Mouse (Mus musculus) liver, embryonic 14.5 days (tissue): ENCODE data around the gene Zmynd11. TPM values are rescaled to one million over a fixed set of nuclear protein-coding genes. Genes with fewer than 3 reads are reported as not detected.

Experiments
- ATAC-seq: fragments of 200-750 bp; cut with Nextera tagmentation; 2 replicates; pipeline ENCODE4 v1.8.0; 2017; ENCODE audit warnings: moderate number of reproducible peaks, mild to moderate bottlenecking, moderate library complexity; ENCODE audit not compliant: insufficient read depth
- DNase-seq, 3 experiments: peaks; one replicate each; pipeline ENCODE4 v3.0.0-alpha.2; 2012 to 2013; ENCODE audit warnings: low read depth in 3 of 3, low spot score in 3 of 3
- H3K27ac ChIP-seq: fragments of 300-500 bp; sonication (generic); 2 replicates; pipeline ENCODE4 v1.5.1; 2014; ENCODE audit warnings: moderate library complexity, mild to moderate bottlenecking, control low read depth, inconsistent platforms
- H3K27me3 ChIP-seq: fragments of 300-500 bp; sonication (generic); 2 replicates; pipeline ENCODE4 v1.6.1; 2014; ENCODE audit warnings: mild to moderate bottlenecking, low read length, moderate library complexity; ENCODE audit not compliant: control insufficient read depth, insufficient read depth
- H3K36me3 ChIP-seq: fragments of 300-500 bp; sonication (generic); replicated peaks from 2 replicates; pipeline ENCODE4 v1.6.1; 2014; ENCODE audit warnings: low read depth; ENCODE audit not compliant: control insufficient read depth, insufficient read depth
- H3K4me1 ChIP-seq, 2 experiments: fragments of 200-500 bp in 1 of 2; fragments of 300-500 bp in 1 of 2; sonication (generic) in 1 of 2; replicated peaks; 2 replicates each; pipeline ENCODE4 v1.6.1; 2012 to 2014; ENCODE audit warnings: antibody characterized with exemption in 1 of 2, inconsistent platforms in 1 of 2, low read length in 1 of 2; ENCODE audit not compliant: control insufficient read depth in 2 of 2, insufficient read depth in 2 of 2
- H3K4me2 ChIP-seq: fragments of 300-500 bp; sonication (generic); 2 replicates; pipeline ENCODE4 v1.6.1; 2014; ENCODE audit warnings: low read depth, mild to moderate bottlenecking, control low read depth, moderate library complexity
- H3K4me3 ChIP-seq, 2 experiments: fragments of 200-500 bp in 1 of 2; fragments of 300-500 bp in 1 of 2; sonication (generic) in 1 of 2; 2 replicates each; pipeline ENCODE4 v1.5.1; 2012 to 2014; ENCODE audit warnings: low read depth in 2 of 2, low read length in 2 of 2, mild to moderate bottlenecking in 2 of 2, control low read depth in 1 of 2, inconsistent platforms in 1 of 2, moderate library complexity in 1 of 2; ENCODE audit not compliant: insufficient read depth in 1 of 2
- H3K9ac ChIP-seq: fragments of 300-500 bp; sonication (generic); replicated peaks from 2 replicates; pipeline ENCODE4 v1.6.1; 2014; ENCODE audit warnings: mild to moderate bottlenecking, control low read depth, moderate library complexity
- H3K9me3 ChIP-seq: fragments of 300-500 bp; sonication (generic); 2 replicates; pipeline ENCODE4 v1.6.1; 2016; ENCODE audit warnings: low read length, mixed read lengths; ENCODE audit not compliant: control insufficient read depth
- CTCF ChIP-seq: IDR thresholded peaks from 2 replicates; pipeline ENCODE4 v1.5.1; 2016; ENCODE audit warnings: antibody characterized with exemption, low read depth, control low read depth
- EP300 ChIP-seq: IDR thresholded peaks from 2 replicates; pipeline ENCODE4 v1.6.1; 2016; ENCODE audit warnings: antibody characterized with exemption, low read depth
- WGBS: fragments of 180-500 bp; shearing (Covaris S2); extraction: QIAGEN DNeasy Blood & Tissue Kit; methylation state at CpG from one replicate; pipeline ENCODE4 v1.1.7; 2014; ENCODE audit not compliant: insufficient replicate concordance; 5-methylcytosine and 5-hydroxymethylcytosine counted together
- polyA plus RNA-seq, 2 experiments: library from polyadenylated mRNA; depleted of rRNA in 1 of 2; stranded (reverse) in 1 of 2; unstranded in 1 of 2; fragments of >200 nt; fragmentation: Nextera tagmentation in 1 of 2; extraction: Ambion mirVana in 1 of 2; gene quantifications; 2 replicates each; pipeline versions ENCODE4 v1.2.1 to v1.2.3; 2012 to 2014

Gene Zmynd11
- polyA plus RNA-seq, 2 experiments: 17.7 to 21.2 TPM

- no peaks in the 10 kb centered on the region for H3K9me3 ChIP-seq
- no peak overlapping the region for H3K4me2 ChIP-seq
- no peak overlapping the region for H3K4me3 ChIP-seq
- DNase-seq (no peak), ATAC-seq (no peak)
- no peaks in the 10 kb centered on the region for H3K4me1 ChIP-seq
- H3K27ac ChIP-seq: no peak overlapping the region
- H3K27me3 ChIP-seq: no peaks in the 10 kb centered on the region
- H3K36me3 ChIP-seq: peaks cover 5% of the 10 kb centered on the region
- 89% methylated on average over 11 of the region's 11 CpGs for WGBS
- TF ChIP-seq EP300 (no peak), CTCF (no peak)
- H3K9ac ChIP-seq: no peak overlapping the region
Observed at GRCm38 (mm10) chr13:9684153-9684923, 80.8 kb downstream of the Zmynd11 start.

- no peaks in the 10 kb centered on the region for H3K36me3 ChIP-seq
- no peak overlapping the region for H3K9ac ChIP-seq
- H3K27ac ChIP-seq: no peak overlapping the region
- no peaks in the 10 kb centered on the region for H3K27me3 ChIP-seq
- H3K4me1 ChIP-seq: no peaks in the 10 kb centered on the region
- no peaks in the 10 kb centered on the region for H3K9me3 ChIP-seq
- TF ChIP-seq EP300 (no peak), CTCF (no peak)
- ATAC-seq (no peak), DNase-seq (no peak)
- H3K4me3 ChIP-seq: no peak overlapping the region
- H3K4me2 ChIP-seq: no peak overlapping the region
- 75% methylated on average over 4 of the region's 4 CpGs for WGBS
Observed at GRCm38 (mm10) chr13:9683280-9683679, 81.8 kb downstream of the Zmynd11 start.

- H3K27ac ChIP-seq: no peak overlapping the region
- no peaks in the 10 kb centered on the region for H3K4me1 ChIP-seq
- no peak overlapping the region for H3K9ac ChIP-seq
- no peak for DNase-seq
- TF ChIP-seq EP300: no peak
- TF ChIP-seq CTCF: no peak
- 87% methylated on average over 3 of the region's 3 CpGs for WGBS
- no peak for ATAC-seq
- no peaks in the 10 kb centered on the region for H3K36me3 ChIP-seq
- no peaks in the 10 kb centered on the region for H3K9me3 ChIP-seq
- H3K4me2 ChIP-seq: no peak overlapping the region
- H3K27me3 ChIP-seq: no peaks in the 10 kb centered on the region
- no peak overlapping the region for H3K4me3 ChIP-seq
Observed at GRCm38 (mm10) chr13:9681492-9681891, 83.6 kb downstream of the Zmynd11 start.

- DNase-seq (no peak), ATAC-seq (no peak)
- no peak for TF ChIP-seq EP300
- no peak for TF ChIP-seq CTCF
- WGBS: 83% methylated on average over 1 of the region's 1 CpGs
- Histone ChIP-seq H3K27me3 (no peaks in the 10 kb centered on the region), H3K4me3 (no peak overlapping the region), H3K9me3 (no peaks in the 10 kb centered on the region), H3K4me1 (no peaks in the 10 kb centered on the region), H3K27ac (no peak overlapping the region), H3K4me2 (no peak overlapping the region), H3K9ac (no peak overlapping the region), H3K36me3 (no peaks in the 10 kb centered on the region)
Observed at GRCm38 (mm10) chr13:9674126-9674525, 91.0 kb downstream of the Zmynd11 start.

- 68% methylated on average over 5 of the region's 5 CpGs for WGBS
- no peak for ATAC-seq
Observed at GRCm38 (mm10) chr13:9669246-9669645, 95.9 kb downstream of the Zmynd11 start.

More at GRCm38 (mm10) chr13:9669246-9669645, 95.9 kb downstream of the Zmynd11 start:
- Histone ChIP-seq H3K9ac (no peak overlapping the region), H3K4me3 (no peak overlapping the region), H3K27ac (no peak overlapping the region), H3K4me1 (no peaks in the 10 kb centered on the region), H3K4me2 (no peak overlapping the region), H3K9me3 (no peaks in the 10 kb centered on the region), H3K36me3 (no peaks in the 10 kb centered on the region), H3K27me3 (no peaks in the 10 kb centered on the region)
- TF ChIP-seq EP300: no peak
- TF ChIP-seq CTCF: no peak
- no peak for DNase-seq
